Mouse (Mus musculus): Measurements from ENCODE around the gene Olfr736. TPM values are rescaled to one million over a fixed set of nuclear protein-coding genes. Genes with fewer than 3 reads are reported as not detected.

Olfr736 gene
- total RNA-seq (2021) (not detected), polyA plus RNA-seq (2012; rRNA removed) (not detected in 2 replicates)
- long read RNA-seq = 0 reads

DNA sequence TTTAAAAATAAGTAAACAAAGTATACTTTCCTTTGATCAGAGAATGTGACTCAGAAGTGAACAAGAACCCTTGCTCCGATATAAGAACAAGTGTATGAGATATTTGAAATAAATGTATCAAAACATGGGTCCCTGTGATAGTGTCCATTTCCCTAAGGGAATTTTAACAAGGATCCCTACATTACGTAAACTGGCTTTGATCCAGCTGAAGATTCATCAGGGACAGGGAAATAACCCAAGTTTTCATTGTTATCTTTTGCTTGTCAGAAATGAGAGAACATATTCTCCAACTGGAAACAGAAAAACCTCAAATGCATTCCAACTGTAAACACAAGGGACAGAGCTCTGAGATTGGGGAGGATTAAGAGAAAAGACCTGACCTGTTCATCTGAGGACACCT lies at the start of gene Olfr736:
Gene Olfr736 (plus strand): TSS at position 301 of the 400 bp plus-strand sequence.
- DNase-seq = no peak

DNA sequence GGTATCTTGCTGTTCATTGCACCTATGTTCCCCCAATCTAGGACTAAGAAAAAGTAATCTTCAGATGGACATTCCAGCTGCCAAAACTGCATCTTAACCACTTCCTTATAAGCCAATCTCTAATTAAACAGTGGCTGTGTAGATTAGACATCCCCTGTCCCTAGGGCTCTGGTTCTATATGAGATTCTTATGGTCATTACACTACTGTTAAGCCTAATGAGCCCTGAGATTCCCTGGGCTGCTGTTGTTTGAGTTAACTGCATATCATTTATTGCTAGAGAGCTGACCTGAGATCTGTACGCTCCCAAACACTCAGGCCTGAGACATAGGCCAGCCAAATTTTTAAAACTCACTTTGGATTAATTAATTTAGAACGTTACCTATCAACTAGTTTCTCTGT lies 32.2 kb upstream of the Olfr736 start, which contains the start of gene Olfr735:
Gene Olfr735 (minus strand): TSS at position 77 of the 400 bp plus-strand sequence.
- no peak for DNase-seq

DNA sequence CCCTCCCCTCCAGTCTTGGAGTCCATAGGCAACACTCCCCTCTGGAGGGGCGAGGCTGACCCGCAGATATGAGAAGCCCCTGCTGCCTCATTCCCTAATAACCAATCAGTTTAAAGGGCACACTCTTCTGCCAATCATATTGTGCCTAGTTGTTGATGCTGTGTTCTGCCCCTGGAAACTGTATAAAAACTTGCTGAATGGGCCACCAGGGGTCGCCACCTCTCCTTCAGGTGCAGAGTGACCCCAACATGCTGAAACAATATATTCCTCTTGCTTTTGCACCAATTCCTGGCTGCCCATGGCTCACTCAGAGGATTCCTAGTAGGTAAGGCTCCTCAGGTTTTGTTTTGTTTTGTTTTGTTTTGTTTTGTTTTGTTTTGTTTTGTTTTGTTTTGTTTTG lies 28.5 kb upstream of the Olfr736 start:
- peak; percentile 30 for DNase-seq

DNA sequence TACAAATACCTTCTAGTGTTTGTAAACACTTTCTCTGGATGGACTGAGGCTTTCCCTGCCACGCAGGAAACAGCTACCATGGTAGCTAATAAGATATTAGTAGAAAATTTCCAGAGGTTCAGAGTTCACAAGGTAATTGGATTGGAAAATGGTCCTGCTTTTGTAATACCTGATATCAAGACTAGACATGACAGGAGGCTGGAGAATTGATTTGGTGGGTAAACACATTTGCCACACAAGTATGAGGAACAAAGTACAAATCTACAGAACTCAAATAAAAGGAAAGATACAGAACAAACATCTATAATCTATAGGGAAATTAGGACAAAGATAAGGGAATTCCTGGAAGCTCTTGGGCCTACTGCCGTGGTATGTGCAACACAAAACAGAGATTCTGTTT lies 24.2 kb upstream of the Olfr736 start:
- DNase-seq = no peak

DNA sequence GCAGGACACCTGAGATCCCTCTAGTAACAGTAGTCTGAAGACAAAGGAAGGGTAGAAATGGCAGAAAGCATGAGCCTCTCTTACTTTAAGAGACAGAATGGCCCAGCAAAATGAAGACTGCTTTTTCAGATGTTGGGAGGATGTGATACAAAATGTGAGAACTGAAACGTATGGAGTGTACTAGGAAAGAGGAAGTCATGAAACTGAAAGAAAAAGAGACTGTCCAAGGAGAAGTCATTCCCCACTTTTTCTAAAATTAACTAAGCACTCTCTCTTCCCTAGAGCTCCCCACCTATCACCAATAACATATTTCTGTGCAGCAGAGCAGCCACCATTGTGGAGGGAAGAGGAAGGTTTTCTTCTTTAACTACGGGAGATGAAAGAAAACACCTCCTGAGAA lies 23.4 kb upstream of the Olfr736 start, which contains the start of gene Tlr11:
Gene Tlr11 (plus strand): TSS at position 322 of the 400 bp plus-strand sequence.
- no peak for DNase-seq

DNA sequence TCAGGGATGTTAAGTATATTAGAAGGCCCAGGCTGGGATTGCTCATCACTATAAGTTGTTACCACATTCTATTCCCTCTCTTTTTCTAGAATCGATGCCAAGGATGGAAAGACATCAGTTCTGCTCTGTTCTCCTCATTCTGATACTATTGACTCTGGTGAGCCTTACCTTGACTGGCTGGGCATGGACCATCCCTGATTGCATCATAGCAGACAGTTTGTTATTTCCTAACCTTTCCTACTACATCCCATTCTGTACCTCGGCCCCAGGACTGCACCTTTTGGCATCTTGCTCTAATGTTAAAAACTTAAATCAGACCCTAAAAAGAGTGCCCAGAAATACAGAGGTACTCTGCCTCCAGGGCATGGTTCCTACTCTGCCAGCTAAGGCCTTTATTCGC lies 20.5 kb upstream of the Olfr736 start:
- DNase-seq = no peak

DNA sequence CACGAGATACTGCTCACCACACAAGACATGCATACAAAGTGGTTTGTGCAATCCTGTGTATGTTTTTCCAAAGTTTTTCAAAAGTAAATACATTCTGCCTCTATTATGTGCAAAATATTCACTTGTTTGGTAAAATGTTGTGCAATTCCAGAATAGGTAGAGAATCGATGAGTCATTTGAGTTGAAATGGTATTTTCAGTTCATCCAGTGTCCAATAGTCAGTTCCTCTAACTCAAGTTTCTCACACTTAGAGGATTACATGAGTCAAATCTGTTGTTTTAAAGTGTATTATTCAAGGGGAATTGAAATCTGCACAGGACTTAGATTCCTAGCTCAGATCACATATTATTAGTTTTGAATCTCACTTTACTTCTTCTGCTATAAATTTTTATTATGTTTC lies 17.4 kb upstream of the Olfr736 start:
- DNase-seq = no peak

DNA sequence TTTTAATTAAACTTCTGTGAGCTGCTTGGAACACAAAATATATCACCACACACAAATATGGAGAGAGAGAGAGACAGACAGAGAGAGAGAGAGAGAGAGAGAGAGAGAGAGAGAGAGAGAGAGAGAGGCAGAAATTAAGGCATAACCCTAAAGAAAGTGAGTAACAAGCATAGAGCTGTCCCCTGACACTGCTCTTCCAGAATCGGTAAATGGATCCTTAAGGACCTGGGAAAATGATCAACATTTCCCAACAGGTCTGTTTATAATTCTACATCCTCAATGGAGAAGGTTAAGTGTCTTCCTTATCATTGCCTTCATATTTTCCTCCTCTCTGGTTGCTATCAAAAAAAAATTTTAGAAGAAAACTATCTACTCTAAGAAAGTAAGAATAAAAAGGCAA lies 26.3 kb downstream of the Olfr736 start, which contains the start of gene Olfr738:
Gene Olfr738 (plus strand): TSS at position 301 of the 400 bp plus-strand sequence.
- DNase-seq = no peak

DNA sequence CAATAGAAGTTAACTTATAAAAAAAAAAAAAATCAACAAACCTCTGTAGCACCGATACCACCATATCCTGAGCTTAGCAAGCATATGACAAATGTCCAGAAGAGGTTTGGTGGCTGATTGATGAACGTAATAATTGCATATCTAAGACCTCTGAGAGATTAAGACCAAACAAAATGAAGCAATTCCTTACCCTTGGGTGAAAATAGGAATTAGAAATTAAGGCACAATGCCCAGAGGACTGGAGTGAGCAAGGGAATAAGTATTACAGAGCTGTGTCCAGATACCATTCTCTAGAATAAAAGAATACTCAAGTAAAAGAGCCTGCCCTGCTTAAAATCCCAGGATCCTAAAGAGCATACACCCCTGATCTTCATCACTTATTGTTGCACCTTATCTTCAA lies 37.4 kb downstream of the Olfr736 start, which contains the start of gene Olfr739:
Gene Olfr739 (plus strand): TSS at position 301 of the 400 bp plus-strand sequence.
- DNase-seq = no peak

Other genes with a start within 250 kb of the Olfr736 start
- not detected for gene Olfr728, start 238.5 kb upstream of the Olfr736 start, total RNA-seq (2021)
- gene Olfr728, start 238.5 kb upstream of the Olfr736 start, polyA plus RNA-seq (2012; rRNA removed) = not detected in 2 replicates
- not detected for gene Olfr729, start 228.3 kb upstream of the Olfr736 start, total RNA-seq (2021)
- not detected in 2 replicates for gene Olfr729, start 228.3 kb upstream of the Olfr736 start, polyA plus RNA-seq (2012; rRNA removed)
- gene Olfr730, start 193.0 kb upstream of the Olfr736 start, total RNA-seq (2021) = not detected
- gene Olfr730, start 193.0 kb upstream of the Olfr736 start, polyA plus RNA-seq (2012; rRNA removed) = not detected in 2 replicates
- gene Olfr731, start 139.3 kb upstream of the Olfr736 start, total RNA-seq (2021) = not detected
- not detected in 2 replicates for gene Olfr731, start 139.3 kb upstream of the Olfr736 start, polyA plus RNA-seq (2012; rRNA removed)
- gene Olfr732, start 97.0 kb upstream of the Olfr736 start, total RNA-seq (2021) = under 1 TPM in 1 of 2 experiments, not detected in 1; 0.10 TPM
- gene Olfr732, start 97.0 kb upstream of the Olfr736 start, polyA plus RNA-seq (2012; rRNA removed) = not detected in 2 replicates
- gene Olfr733, start 79.6 kb upstream of the Olfr736 start, total RNA-seq (2021) = not detected
- not detected in 2 replicates for gene Olfr733, start 79.6 kb upstream of the Olfr736 start, polyA plus RNA-seq (2012; rRNA removed)
- gene Olfr734, start 54.4 kb upstream of the Olfr736 start, total RNA-seq (2021) = not detected
- not detected in 2 replicates for gene Olfr734, start 54.4 kb upstream of the Olfr736 start, polyA plus RNA-seq (2012; rRNA removed)
- under 1 TPM in 1 of 2 experiments, not detected in 1; 0.21 TPM for gene Olfr735, start 32.3 kb upstream of the Olfr736 start, total RNA-seq (2021)
- not detected in 2 replicates for gene Olfr735, start 32.3 kb upstream of the Olfr736 start, polyA plus RNA-seq (2012; rRNA removed)
- under 1 TPM; 0.17 to 0.21 TPM for gene Tlr11, start 23.2 kb upstream of the Olfr736 start, total RNA-seq (2021)
- 0.08 and 0.11 TPM in 2 replicates for gene Tlr11, start 23.2 kb upstream of the Olfr736 start, polyA plus RNA-seq (2012; rRNA removed)
- not detected for gene Olfr738, start 26.4 kb downstream of the Olfr736 start, total RNA-seq (2021)
- gene Olfr738, start 26.4 kb downstream of the Olfr736 start, polyA plus RNA-seq (2012; rRNA removed) = not detected in 2 replicates
- not detected for gene Olfr739, start 37.5 kb downstream of the Olfr736 start, total RNA-seq (2021)
- gene Olfr739, start 37.5 kb downstream of the Olfr736 start, polyA plus RNA-seq (2012; rRNA removed) = not detected in 2 replicates
- not detected for gene Olfr740, start 64.4 kb downstream of the Olfr736 start, total RNA-seq (2021)
- gene Olfr740, start 64.4 kb downstream of the Olfr736 start, polyA plus RNA-seq (2012; rRNA removed) = not detected in 2 replicates
- gene Olfr741, start 91.6 kb downstream of the Olfr736 start, total RNA-seq (2021) = not detected
- gene Olfr741, start 91.6 kb downstream of the Olfr736 start, polyA plus RNA-seq (2012; rRNA removed) = not detected in 2 replicates
- not detected for gene Olfr742, start 122.4 kb downstream of the Olfr736 start, total RNA-seq (2021)
- gene Olfr742, start 122.4 kb downstream of the Olfr736 start, polyA plus RNA-seq (2012; rRNA removed) = not detected in 2 replicates
- gene Olfr743, start 140.7 kb downstream of the Olfr736 start, total RNA-seq (2021) = not detected
- not detected in 2 replicates for gene Olfr743, start 140.7 kb downstream of the Olfr736 start, polyA plus RNA-seq (2012; rRNA removed)
- gene Olfr744, start 233.7 kb downstream of the Olfr736 start, total RNA-seq (2021) = not detected
- not detected in 2 replicates for gene Olfr744, start 233.7 kb downstream of the Olfr736 start, polyA plus RNA-seq (2012; rRNA removed)

Data from adrenal gland, adult 2 months (tissue).